Mouse (Mus musculus): ENCODE results near the gene Samd5. TPM values are rescaled to one million over a fixed set of nuclear protein-coding genes. Genes with fewer than 3 reads are reported as not detected.
A peak's percentile ranks its signal among the peaks of the same experiment; 100 is the strongest.

Gene Samd5
- total RNA-seq, 2 experiments from 2014 or later, result 1.3 to 1.4 TPM

- intact Hi-C loops (cut with DNase I), result no loop called here
- no peak for DNase-seq
- Histone ChIP-seq H3K4me3 (no peak overlapping the region), H3K27ac (no peak overlapping the region)
- no peak for TF ChIP-seq CTCF (IDR thresholded peaks at IDR 0.05)
These were observed 78.8 kb downstream of the Samd5 start for GRCm38 (mm10) chr10:9596228-9596627.

DNA sequence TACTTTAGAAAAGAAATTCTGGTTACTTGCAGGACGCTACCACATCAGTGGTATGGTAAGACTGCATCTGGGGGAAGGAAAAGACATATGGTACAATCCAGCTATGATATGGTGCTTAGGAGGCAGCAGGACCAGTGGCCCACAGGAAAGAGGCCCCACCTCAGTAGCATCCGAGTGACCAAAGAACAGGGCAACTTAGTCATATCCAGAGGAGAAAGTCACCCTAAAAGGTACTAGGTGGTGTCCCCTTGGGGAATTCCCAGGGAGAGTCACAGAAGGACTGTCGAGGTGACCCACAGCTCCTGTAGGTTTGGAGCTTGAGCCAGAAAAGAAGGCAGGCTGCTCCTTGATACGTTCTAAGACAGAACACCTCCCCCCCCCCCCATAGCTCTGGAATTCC is 80.3 kb downstream of the Samd5 start:
- Histone ChIP-seq H3K27ac (no peak overlapping the region), H3K4me3 (no peak overlapping the region)
- no peak for TF ChIP-seq CTCF (IDR thresholded peaks at IDR 0.05)
- no peak for DNase-seq
- intact Hi-C loops (cut with DNase I), result no loop called here

DNA sequence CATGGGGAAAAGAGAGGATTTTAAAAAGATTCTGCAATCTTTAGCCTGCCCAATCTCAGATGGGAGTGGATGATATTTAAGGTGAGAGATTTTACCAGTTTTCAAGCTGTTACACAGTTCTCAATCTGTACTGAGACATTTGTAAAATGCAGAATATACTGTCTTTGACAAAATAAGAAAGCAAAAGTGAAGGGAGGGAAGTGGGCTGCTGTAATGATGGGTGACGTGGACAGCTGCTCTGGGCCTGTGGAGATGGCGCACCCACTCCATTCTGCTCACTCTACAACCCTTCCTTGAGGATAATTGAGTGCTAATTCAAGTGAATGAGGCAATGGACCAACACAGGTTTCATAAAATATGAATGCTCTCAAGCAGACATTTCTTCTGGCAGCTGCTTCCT is 84.4 kb downstream of the Samd5 start:
- intact Hi-C loops (cut with DNase I), result no loop called here
- DNase-seq, result no peak
- Histone ChIP-seq H3K4me3 (no peak overlapping the region), H3K27ac (no peak overlapping the region)
- no peak for TF ChIP-seq CTCF (IDR thresholded peaks at IDR 0.05)

DNA sequence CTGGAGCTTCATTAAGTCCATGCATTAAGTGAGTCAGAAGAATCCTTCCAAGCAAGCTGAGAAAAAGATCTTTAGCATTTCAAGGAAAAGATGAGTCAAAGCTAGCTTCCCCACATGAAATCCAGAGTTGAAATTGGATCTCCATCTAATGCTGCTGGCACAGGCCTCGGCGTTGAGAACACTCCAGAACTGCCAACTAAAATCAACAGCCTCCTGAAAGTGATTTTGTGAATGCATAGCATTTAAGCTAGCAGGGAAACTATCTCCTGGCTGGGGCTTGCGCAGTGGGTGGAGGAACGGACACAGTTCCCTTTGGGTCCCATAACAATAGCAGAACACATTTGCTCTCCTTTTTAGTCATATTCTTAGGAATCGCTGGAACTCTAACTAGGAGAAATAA is 88.7 kb downstream of the Samd5 start:
- no peak for DNase-seq
- no peak for TF ChIP-seq CTCF (IDR thresholded peaks at IDR 0.05)
- no peak overlapping the region for H3K27ac ChIP-seq
- intact Hi-C loops (cut with DNase I), result no loop called here
- no peak overlapping the region for H3K4me3 ChIP-seq

DNA sequence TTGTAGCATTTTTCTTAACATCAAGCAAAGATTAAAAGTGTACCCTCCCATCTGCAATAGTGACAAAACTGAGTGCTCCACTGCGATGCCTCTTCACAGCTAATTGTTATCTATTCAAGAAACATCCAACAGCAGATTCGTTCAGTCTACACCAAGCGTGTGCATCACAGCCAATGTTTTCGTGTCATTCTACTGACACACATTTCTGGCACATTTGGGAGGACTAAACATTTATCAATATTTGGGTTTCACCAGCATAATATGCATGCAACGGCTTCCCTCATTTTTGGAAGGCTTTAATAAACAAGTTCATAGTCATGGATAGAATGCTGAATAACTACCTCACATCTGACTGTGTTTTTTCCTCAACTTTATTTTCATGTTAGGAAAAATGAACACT is 95.6 kb downstream of the Samd5 start:
- no peak for DNase-seq
- Histone ChIP-seq H3K27ac (no peak overlapping the region), H3K4me3 (no peak overlapping the region)
- intact Hi-C loops (cut with DNase I), result loop anchor here (5.0 kb wide), 1 partner anchor 178 kb away; no protein-coding TSS in a partner anchor
- no peak for TF ChIP-seq CTCF (IDR thresholded peaks at IDR 0.05)

- H3K27ac ChIP-seq, result no peak overlapping the region
- peak; percentile 88; the same call in 1 of the 2 replicates for TF ChIP-seq CTCF (IDR thresholded peaks at IDR 0.05)
- peak; percentile 77 for DNase-seq
- no peak overlapping the region for H3K4me3 ChIP-seq
- intact Hi-C loops (cut with DNase I), result loop anchor here (1.0 to 5.0 kb wide), 2 partner anchors 102 to 182 kb away; no protein-coding TSS in a partner anchor
These were observed 99.4 kb downstream of the Samd5 start for GRCm38 (mm10) chr10:9575605-9576004.

DNA sequence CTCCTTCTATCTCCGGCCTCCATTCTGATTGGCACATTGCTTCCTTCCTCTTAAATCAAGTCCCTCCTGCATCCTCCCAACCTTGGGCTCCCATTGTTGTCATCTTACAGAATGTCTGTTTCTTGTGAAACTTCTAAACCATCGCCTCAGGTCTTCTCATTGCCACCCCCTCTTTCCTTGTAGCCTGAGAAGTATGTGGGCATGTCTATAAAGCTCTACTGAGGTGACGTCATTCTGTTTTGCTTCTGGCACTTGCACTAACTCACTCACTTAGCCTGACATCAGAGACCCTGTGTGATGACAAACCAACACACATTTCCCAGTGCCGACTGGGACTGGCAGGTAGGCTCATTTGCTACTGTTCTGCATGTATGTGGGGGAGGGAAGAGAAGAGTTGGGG is 100.9 kb downstream of the Samd5 start:
- DNase-seq, result no peak
- Histone ChIP-seq H3K4me3 (no peak overlapping the region), H3K27ac (no peak overlapping the region)
- intact Hi-C loops (cut with DNase I), result no loop called here
- no peak for TF ChIP-seq CTCF (IDR thresholded peaks at IDR 0.05)

Other genes with a start within 250 kb of the Samd5 start
- gene Stxbp5, start 225.9 kb upstream of the Samd5 start, total RNA-seq (2021), result 10 to 100 TPM; 10.7 to 11.4 TPM